Mouse (Mus musculus) heart, adult 2 months (tissue): Measurements from ENCODE around the gene Sohlh2. TPM values are rescaled to one million over a fixed set of nuclear protein-coding genes. Genes with fewer than 3 reads are reported as not detected.

Source experiments
- DNase-seq, 2 experiments: peaks; one replicate each; pipeline ENCODE4 v3.0.0; 2021
- H3K27ac ChIP-seq: fragments of 200-600 bp; 2 replicates; pipeline ENCODE4 v1.8.1; 2022
- H3K27me3 ChIP-seq: fragments of 200-500 bp; 2 replicates; pipeline ENCODE4 v1.6.1; 2012; ENCODE audit warnings: mild to moderate bottlenecking, low read length, inconsistent platforms, mixed read lengths; ENCODE audit not compliant: control insufficient read depth, insufficient read depth
- H3K36me3 ChIP-seq: fragments of 200-500 bp; 2 replicates; pipeline ENCODE4 v1.6.1; 2012; ENCODE audit warnings: low read length, inconsistent platforms; ENCODE audit not compliant: control insufficient read depth, insufficient read depth
- H3K4me1 ChIP-seq: fragments of 200-500 bp; 2 replicates; pipeline ENCODE4 v1.6.1; 2011; ENCODE audit warnings: low read length; ENCODE audit not compliant: control insufficient read depth, insufficient read depth
- H3K4me3 ChIP-seq: fragments of 200-600 bp; 2 replicates; pipeline ENCODE4 v1.8.1; 2022
- H3K79me2 ChIP-seq: fragments of 200-500 bp; replicated peaks from 2 replicates; pipeline ENCODE4 v1.6.1; 2012; ENCODE audit warnings: mild to moderate bottlenecking, inconsistent platforms, low read length, moderate library complexity, mixed read lengths; ENCODE audit not compliant: control insufficient read depth, insufficient read depth
- H3K9ac ChIP-seq: fragments of 200-500 bp; 2 replicates; pipeline ENCODE4 v1.6.1; 2012; ENCODE audit warnings: low read depth, mild to moderate bottlenecking, control low read depth, inconsistent platforms, low read length, mixed read lengths
- CTCF ChIP-seq: fragments of 200-600 bp; IDR thresholded peaks from 2 replicates; pipeline ENCODE4 v1.8.1; 2022; ENCODE audit warnings: antibody characterized with exemption, mild to moderate bottlenecking, moderate library complexity
- EP300 ChIP-seq: fragments of 200-500 bp; IDR thresholded peaks from 2 replicates; pipeline ENCODE4 v1.6.1; 2011; ENCODE audit warnings: low read depth, low read length, control low read depth; ENCODE audit not compliant: insufficient read depth
- POLR2A ChIP-seq: fragments of 200-500 bp; IDR thresholded peaks from 2 replicates; pipeline ENCODE4 v1.6.1; 2011; ENCODE audit warnings: mild to moderate bottlenecking, low read depth, low read length, control low read depth; ENCODE audit not compliant: insufficient read depth
- WGBS: fragments of 180-500 bp; shearing (Covaris S2); methylation state at CpG from one replicate; pipeline ENCODE4 v1.1.7; 2018; 5-methylcytosine and 5-hydroxymethylcytosine counted together
- intact Hi-C: fragments of 180-260 bp; cut with DNase I; formaldehyde crosslinking; loops from one replicate; pipeline ENCODE4 v1.15.1; 2025
- polyA plus RNA-seq: library from polyadenylated mRNA; depleted of rRNA; stranded (reverse); fragments of >200 nt; gene quantifications from 2 replicates; pipeline ENCODE4 v1.2.3, GENCODE M21; 2012
- total RNA-seq, 2 experiments: library from RNA; stranded (reverse); gene quantifications; 2 replicates each; pipeline ENCODE4 v1.2.3; 2021

Sohlh2 gene
- total and polyA plus RNA-seq, 3 experiments = not detected

DNA sequence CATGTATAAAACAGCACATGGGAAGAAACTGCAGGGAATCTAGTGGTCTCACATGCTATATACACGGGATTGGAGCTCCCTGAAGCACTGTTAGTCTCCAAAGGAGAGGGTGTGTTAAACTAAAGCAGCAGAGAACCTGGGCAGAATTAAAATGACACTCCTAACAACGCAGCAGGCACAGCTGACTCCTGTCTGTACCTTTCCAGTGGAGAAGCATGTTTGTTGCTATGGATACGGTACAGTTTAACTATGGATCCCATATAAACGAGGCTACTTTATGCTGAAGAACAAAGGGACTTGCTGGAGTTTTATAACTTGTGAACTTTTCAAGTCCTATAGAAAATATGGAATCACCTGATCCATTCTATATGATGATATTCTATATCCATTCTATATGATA, 18.3 kb upstream of the Sohlh2 start:
- intact Hi-C loops = no loop called here
- Histone ChIP-seq H3K9ac (no peak overlapping the region), H3K4me1 (no peaks in the 10 kb centered on the region), H3K27ac (no peak overlapping the region), H3K4me3 (no peak overlapping the region), H3K27me3 (no peaks in the 10 kb centered on the region), H3K36me3 (no peaks in the 10 kb centered on the region), H3K79me2 (no peaks in the 10 kb centered on the region)
- no peak for DNase-seq
- no peak for TF ChIP-seq CTCF
- no peak for TF ChIP-seq EP300
- no peak for TF ChIP-seq POLR2A
- WGBS = 74% methylated on average over 4 of the region's 4 CpGs

DNA sequence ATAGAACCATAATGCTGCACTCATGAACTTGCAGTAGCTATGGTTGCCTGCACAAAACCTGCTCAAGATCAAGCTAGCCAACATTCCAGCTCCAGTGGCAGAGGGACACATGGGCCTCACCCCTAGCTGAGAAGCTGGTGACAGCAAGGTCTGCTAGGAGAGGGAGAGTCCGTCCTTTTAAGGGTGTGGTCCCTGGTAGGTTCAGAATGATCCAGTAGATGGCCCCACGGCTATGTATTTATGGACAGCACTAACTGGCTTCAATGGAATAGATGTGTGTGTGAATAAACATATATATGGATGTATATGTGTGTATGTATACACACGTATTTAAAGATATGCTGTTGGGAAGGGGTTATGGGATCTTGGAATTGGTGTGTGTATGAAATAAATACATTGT, 9.3 kb upstream of the Sohlh2 start:
- Histone ChIP-seq H3K27me3 (no peaks in the 10 kb centered on the region), H3K4me1 (no peaks in the 10 kb centered on the region), H3K9ac (no peak overlapping the region), H3K4me3 (no peak overlapping the region), H3K79me2 (no peaks in the 10 kb centered on the region), H3K27ac (no peak overlapping the region), H3K36me3 (no peaks in the 10 kb centered on the region)
- WGBS = 53% methylated on average over 3 of the region's 3 CpGs
- DNase-seq = no peak
- intact Hi-C loops = no loop called here
- no peak for TF ChIP-seq EP300
- no peak for TF ChIP-seq POLR2A
- no peak for TF ChIP-seq CTCF

DNA sequence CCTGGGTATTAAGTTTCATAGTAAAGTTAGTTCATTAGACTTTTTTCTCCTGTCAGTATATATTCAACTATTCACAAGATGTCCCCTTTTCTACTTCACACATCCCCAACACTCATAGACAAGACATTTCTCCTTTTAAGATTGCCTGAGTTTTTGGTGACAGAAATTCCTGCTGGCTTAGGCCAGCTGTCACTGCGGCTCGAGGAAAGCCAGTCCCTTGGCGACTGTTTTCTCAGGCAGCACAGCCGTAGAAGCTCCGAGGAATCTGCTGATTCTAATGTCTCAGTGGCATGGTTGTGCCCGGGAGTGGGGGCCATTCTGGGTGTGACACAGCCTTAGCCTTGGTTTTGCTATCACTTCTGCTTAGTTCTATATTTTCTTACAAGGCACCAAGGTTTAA, 4.6 kb upstream of the Sohlh2 start:
- Histone ChIP-seq H3K36me3 (no peaks in the 10 kb centered on the region), H3K4me1 (no peaks in the 10 kb centered on the region), H3K9ac (no peak overlapping the region), H3K27ac (no peak overlapping the region), H3K27me3 (no peaks in the 10 kb centered on the region), H3K4me3 (no peak overlapping the region), H3K79me2 (no peaks in the 10 kb centered on the region)
- 36% methylated on average over 6 of the region's 6 CpGs for WGBS
- DNase-seq = no peak
- intact Hi-C loops = no loop called here
- TF ChIP-seq POLR2A (no peak), EP300 (no peak), CTCF (no peak)

GRCm38 (mm10) chr3:55191668-55192067, 9.8 kb downstream of the Sohlh2 start:
- Histone ChIP-seq H3K4me1 (no peaks in the 10 kb centered on the region; the same call in 1 of the 2 replicates), H3K36me3 (no peaks in the 10 kb centered on the region), H3K27me3 (no peaks in the 10 kb centered on the region), H3K79me2 (no peaks in the 10 kb centered on the region), H3K4me3 (no peak overlapping the region), H3K27ac (no peak overlapping the region), H3K9ac (no peak overlapping the region)
- TF ChIP-seq POLR2A = no peak
- no peak for TF ChIP-seq EP300
- no peak for TF ChIP-seq CTCF
- DNase-seq = no peak
- 82% methylated on average over 4 of the region's 4 CpGs for WGBS
- intact Hi-C loops = no loop called here

- no peaks in the 10 kb centered on the region for H3K79me2 ChIP-seq
- no peak for TF ChIP-seq EP300
- no peak for TF ChIP-seq POLR2A
- no peak for TF ChIP-seq CTCF
- H3K4me3 ChIP-seq = no peak overlapping the region
- H3K27me3 ChIP-seq = no peaks in the 10 kb centered on the region
- WGBS = 36% methylated on average over 2 of the region's 2 CpGs
- H3K36me3 ChIP-seq = no peaks in the 10 kb centered on the region
- no peaks in the 10 kb centered on the region; the same call in 1 of the 2 replicates for H3K4me1 ChIP-seq
- no peak for DNase-seq
- intact Hi-C loops = no loop called here
- H3K9ac ChIP-seq = no peak overlapping the region
- no peak overlapping the region for H3K27ac ChIP-seq
Measured at GRCm38 (mm10) chr3:55193351-55193750, 11.5 kb downstream of the Sohlh2 start.

DNA sequence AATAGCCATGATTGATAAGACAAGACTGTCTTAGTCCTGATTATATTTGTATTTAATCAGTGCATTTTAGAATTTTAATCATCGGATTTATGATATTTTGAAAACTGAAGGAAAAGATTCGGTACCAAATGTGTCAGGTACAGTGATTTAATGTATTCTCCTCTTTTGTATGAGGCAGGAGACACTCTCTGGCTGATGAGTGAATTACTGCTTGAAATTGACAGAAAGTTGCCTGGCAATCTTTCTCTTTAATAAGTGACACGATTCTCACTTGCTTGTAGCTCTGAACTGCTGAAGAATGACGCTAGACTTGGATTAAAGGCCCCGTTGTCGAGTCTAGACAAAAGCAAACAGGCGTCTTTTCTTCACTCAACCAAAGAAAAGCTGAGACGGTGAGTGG, 13.0 kb downstream of the Sohlh2 start:
- Histone ChIP-seq H3K79me2 (no peaks in the 10 kb centered on the region), H3K36me3 (no peaks in the 10 kb centered on the region), H3K27me3 (no peaks in the 10 kb centered on the region), H3K4me3 (no peak overlapping the region), H3K9ac (no peak overlapping the region), H3K4me1 (no peaks in the 10 kb centered on the region; the same call in 1 of the 2 replicates), H3K27ac (no peak overlapping the region)
- TF ChIP-seq EP300 = no peak
- WGBS = 74% methylated on average over 8 of the region's 8 CpGs
- no peak for DNase-seq
- intact Hi-C loops = no loop called here
